Mouse (Mus musculus): ENCODE data around the gene Thrsp. TPM values are rescaled to one million over a fixed set of nuclear protein-coding genes. Genes with fewer than 3 reads are reported as not detected.
A peak's percentile ranks its signal among the peaks of the same experiment; 100 is the strongest.
"Not testable (repeated sequence)": the region's sequence is repeated elsewhere in the genome, so short reads cannot be mapped to it uniquely, and the experiment has no call there.

Gene Thrsp
- polyA plus RNA-seq (2014; fragmentation: Nextera tagmentation; extraction: Ambion mirVana), result 1.3 and 3.5 TPM in 2 replicates

DNA sequence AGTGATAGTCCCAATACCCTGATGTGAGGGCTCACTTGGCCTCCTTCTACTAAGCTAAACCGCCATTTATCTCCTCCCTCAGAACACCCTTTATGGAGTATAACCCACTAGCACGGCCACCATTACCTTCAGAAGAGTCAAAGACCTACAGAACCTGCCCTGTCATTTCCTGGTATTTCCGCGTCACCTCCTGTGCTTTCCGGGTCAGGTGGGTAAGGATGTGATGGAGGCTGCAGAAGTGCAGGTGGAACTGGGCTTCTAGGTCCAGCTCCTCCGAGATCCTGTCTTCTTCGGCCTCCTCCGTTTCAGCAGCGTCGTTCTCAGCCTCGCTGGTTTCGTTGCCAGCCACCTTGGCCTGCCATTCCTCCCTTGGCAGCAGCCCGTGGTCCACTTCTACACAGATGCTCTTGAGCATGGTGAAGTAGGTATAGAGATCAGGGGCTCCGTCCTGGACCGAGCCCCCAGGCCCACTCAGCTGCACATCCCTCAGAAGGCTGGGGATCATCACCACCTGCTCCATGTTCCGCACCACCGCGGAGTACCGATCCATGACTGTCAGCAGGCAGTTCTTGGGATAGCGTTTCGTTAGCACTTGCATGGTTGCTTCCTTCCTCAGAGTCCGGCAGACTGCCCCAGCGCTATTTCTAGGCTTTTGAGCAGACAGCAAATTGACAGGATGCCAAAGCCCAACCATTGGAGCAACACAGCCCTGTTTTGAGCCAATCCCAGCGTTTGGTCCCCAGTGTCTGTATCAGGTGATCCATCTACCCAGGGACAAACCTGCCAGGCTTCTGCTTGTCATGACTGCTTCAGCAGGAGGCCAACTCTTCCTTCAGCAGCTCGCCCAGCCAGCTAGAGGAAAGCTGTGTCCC, at the start of gene Thrsp:
TSS of gene Thrsp (minus strand) at position 825 of the 872 bp plus-strand sequence.
- H3K9ac ChIP-seq (ENCODE audit: low read depth, low read length), result no peak within 1 kb of the TSS
- WGBS, result 80% methylated on average over 25 of the region's 25 CpGs
- H3K9me3 ChIP-seq (ENCODE audit: control insufficient read depth, low read length), result no peaks in the 10 kb centered on the region
- DNase-seq (ENCODE audit: low spot score) (peak; percentile 35), ATAC-seq (ENCODE audit: low read depth) (no peak)
- H3K27me3 ChIP-seq (replicated peaks; ENCODE audit: control insufficient read depth, insufficient read depth, low read length), result no peaks in the 10 kb centered on the region
- no peaks in the 10 kb centered on the region; the same call in 1 of the 2 replicates for H3K36me3 ChIP-seq (ENCODE audit: control insufficient read depth, insufficient read depth, low read length)
- no peaks in the 10 kb centered on the region for H3K4me1 ChIP-seq (ENCODE audit: control insufficient read depth, insufficient read depth, low read length)
- no peak within 1 kb of the TSS for H3K4me3 ChIP-seq (ENCODE audit: low read depth, low read length)
- H3K4me2 ChIP-seq (ENCODE audit: low read depth, low read length), result no peak within 1 kb of the TSS
- no peak within 1 kb of the TSS for H3K27ac ChIP-seq (replicated peaks; ENCODE audit: low read depth, low read length)

DNA sequence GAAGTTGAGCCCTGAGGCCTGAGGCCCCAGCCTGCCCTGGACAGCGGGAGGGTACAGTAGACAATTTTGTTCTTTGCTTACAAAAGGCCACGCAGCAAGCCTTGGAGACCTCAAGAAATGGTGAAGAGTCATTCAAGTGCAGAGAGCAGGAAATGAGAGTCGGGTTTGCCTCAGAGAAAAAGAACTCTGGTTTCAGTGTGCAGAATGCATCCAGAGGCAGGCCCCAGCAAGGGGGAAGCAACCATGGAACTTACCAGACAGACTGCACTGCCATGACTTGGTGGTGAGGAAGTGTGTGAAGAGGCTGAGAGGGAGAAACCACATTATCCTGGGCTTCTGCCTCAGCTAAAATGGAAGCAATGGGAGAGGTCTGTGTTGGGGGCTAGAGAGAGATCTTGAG, 38.0 kb upstream of the Thrsp start:
- 0 out of 2 replicates have a peak, but pooled peaks cover 5% of the 10 kb centered on the region for H3K9me3 ChIP-seq (ENCODE audit: control insufficient read depth, low read length)
- peaks cover 9% of the 10 kb centered on the region; the same call in 1 of the 2 replicates for H3K4me1 ChIP-seq (ENCODE audit: control insufficient read depth, insufficient read depth, low read length)
- 63% methylated on average over 3 of the region's 3 CpGs for WGBS
- H3K4me3 ChIP-seq (ENCODE audit: low read depth, low read length), result no peak overlapping the region
- no peak for DNase-seq (ENCODE audit: low spot score)
- H3K27ac ChIP-seq (replicated peaks; ENCODE audit: low read depth, low read length), result no peak overlapping the region
- H3K27me3 ChIP-seq (replicated peaks; ENCODE audit: control insufficient read depth, insufficient read depth, low read length), result no peaks in the 10 kb centered on the region
- no peak overlapping the region for H3K4me2 ChIP-seq (ENCODE audit: low read depth, low read length)
- ATAC-seq (ENCODE audit: low read depth), result no peak
- H3K9ac ChIP-seq (ENCODE audit: low read depth, low read length), result no peak overlapping the region
- no peaks in the 10 kb centered on the region for H3K36me3 ChIP-seq (ENCODE audit: control insufficient read depth, insufficient read depth, low read length)

- ATAC-seq (ENCODE audit: low read depth), result no peak
- no peak overlapping the region for H3K4me2 ChIP-seq (ENCODE audit: low read depth, low read length)
- WGBS, result 93% methylated on average over 10 of the region's 10 CpGs
Measured at GRCm38 (mm10) chr7:97454795-97455194, 37.3 kb upstream of the Thrsp start.

DNA sequence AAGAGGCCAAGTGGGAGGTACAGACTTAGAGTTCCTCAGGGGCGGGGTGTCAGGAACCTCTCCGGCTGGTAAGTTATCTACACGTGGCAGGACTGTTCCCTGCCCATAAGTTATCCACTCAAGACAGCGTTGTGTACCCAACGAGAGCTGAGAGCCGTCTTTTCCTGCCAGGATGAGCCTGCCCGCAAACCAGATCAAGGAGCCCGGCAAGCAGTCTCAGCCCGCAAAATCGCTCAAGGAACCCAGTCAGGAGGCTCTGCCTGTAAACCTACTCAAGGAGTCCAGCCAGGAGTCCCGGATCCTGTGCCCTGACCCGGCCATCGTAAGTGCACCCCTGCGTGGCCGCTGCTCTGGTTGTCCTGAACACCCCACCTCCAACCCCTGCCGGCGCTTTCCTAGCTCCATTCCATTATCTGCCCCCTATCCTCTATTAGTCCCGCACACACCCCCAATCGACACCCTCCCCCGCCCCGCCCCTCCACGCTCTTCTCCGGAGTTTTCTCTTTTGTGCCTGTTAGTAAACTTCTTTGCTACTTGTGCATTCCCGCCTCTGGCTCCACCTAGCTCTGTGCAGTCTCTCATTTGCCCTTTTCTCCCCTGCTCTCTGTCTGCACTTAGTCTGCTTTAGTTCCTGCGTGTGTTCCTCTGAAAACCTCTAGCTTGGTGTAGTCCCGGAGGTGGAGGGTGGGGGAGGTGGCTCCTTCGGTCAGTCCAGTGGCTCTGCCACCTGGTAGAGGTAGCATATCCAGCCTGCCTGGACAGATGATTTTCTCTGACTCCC, 35.8 kb upstream of the Thrsp start:
- H3K9me3 ChIP-seq (ENCODE audit: control insufficient read depth, low read length), result peaks cover 6% of the 10 kb centered on the region; the same call in 1 of the 2 replicates
- peak overlapping the region; percentile 66 for H3K9ac ChIP-seq (ENCODE audit: low read depth, low read length)
- H3K4me3 ChIP-seq (ENCODE audit: low read depth, low read length), result peak overlapping the region; percentile 46
- peak; percentile 51 for DNase-seq (ENCODE audit: low spot score)
- H3K4me1 ChIP-seq (ENCODE audit: control insufficient read depth, insufficient read depth, low read length), result peaks cover 9% of the 10 kb centered on the region; the same call in 1 of the 2 replicates
- peak overlapping the region; percentile 90 for H3K4me2 ChIP-seq (ENCODE audit: low read depth, low read length)
- H3K36me3 ChIP-seq (ENCODE audit: control insufficient read depth, insufficient read depth, low read length), result no peaks in the 10 kb centered on the region
- peak; percentile 71 for ATAC-seq (ENCODE audit: low read depth)
- peak overlapping the region; percentile 17; the same call in 1 of the 2 replicates for H3K27ac ChIP-seq (replicated peaks; ENCODE audit: low read depth, low read length)
- no peaks in the 10 kb centered on the region for H3K27me3 ChIP-seq (replicated peaks; ENCODE audit: control insufficient read depth, insufficient read depth, low read length)
- WGBS, result 8% methylated on average over 25 of the region's 27 CpGs

More at GRCm38 (mm10) chr7:97454795-97455194, 37.3 kb upstream of the Thrsp start:
- Histone ChIP-seq H3K27me3 (replicated peaks; ENCODE audit: control insufficient read depth, insufficient read depth, low read length) (no peaks in the 10 kb centered on the region), H3K9ac (ENCODE audit: low read depth, low read length) (no peak overlapping the region), H3K4me1 (ENCODE audit: control insufficient read depth, insufficient read depth, low read length) (peaks cover 9% of the 10 kb centered on the region; the same call in 1 of the 2 replicates), H3K36me3 (ENCODE audit: control insufficient read depth, insufficient read depth, low read length) (no peaks in the 10 kb centered on the region), H3K9me3 (ENCODE audit: control insufficient read depth, low read length) (0 out of 2 replicates have a peak, but pooled peaks cover under 1% of the 10 kb centered on the region), H3K27ac (replicated peaks; ENCODE audit: low read depth, low read length) (no peak overlapping the region), H3K4me3 (ENCODE audit: low read depth, low read length) (no peak overlapping the region)
- DNase-seq (ENCODE audit: low spot score), result no peak

DNA sequence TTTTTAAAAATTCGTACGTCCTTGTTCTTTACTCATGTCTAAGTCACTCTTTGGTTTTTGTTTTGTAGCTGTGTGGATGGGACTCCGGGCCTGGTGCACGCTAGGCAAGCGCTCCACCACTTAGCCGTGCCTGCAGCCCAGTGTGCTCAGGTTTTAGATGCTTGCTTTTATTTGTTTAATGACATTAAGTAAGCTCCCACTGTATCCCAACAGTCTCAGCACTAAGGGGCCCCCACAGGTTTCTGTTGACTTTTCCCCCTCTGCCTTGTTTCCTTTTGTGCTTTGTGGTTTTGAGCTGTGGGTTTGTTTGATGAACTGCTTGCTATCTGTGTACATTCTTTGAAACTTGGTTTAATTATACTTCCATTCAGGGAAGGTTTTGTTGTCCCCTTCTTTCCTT, 34.7 kb upstream of the Thrsp start:
- Histone ChIP-seq H3K36me3 (ENCODE audit: control insufficient read depth, insufficient read depth, low read length) (no peaks in the 10 kb centered on the region), H3K4me2 (ENCODE audit: low read depth, low read length) (no peak overlapping the region), H3K27ac (replicated peaks; ENCODE audit: low read depth, low read length) (no peak overlapping the region; the same call in 1 of the 2 replicates), H3K4me3 (ENCODE audit: low read depth, low read length) (no peak overlapping the region), H3K4me1 (ENCODE audit: control insufficient read depth, insufficient read depth, low read length) (peaks cover 10% of the 10 kb centered on the region; the same call in 1 of the 2 replicates), H3K9ac (ENCODE audit: low read depth, low read length) (no peak overlapping the region), H3K27me3 (replicated peaks; ENCODE audit: control insufficient read depth, insufficient read depth, low read length) (no peaks in the 10 kb centered on the region), H3K9me3 (ENCODE audit: control insufficient read depth, low read length) (peaks cover 6% of the 10 kb centered on the region; the same call in 1 of the 2 replicates)
- ATAC-seq (ENCODE audit: low read depth) (peak; percentile 41; the same call in 1 of the 2 replicates), DNase-seq (ENCODE audit: low spot score) (peak; percentile 27)
- 68% methylated on average over 6 of the region's 6 CpGs for WGBS

GRCm38 (mm10) chr7:97451023-97451422, 33.5 kb upstream of the Thrsp start, which contains the start of gene Kctd14:
Kctd14 (plus strand) TSS chr7:97451323.
- H3K36me3 ChIP-seq (ENCODE audit: control insufficient read depth, insufficient read depth, low read length); H3K4me2 ChIP-seq (ENCODE audit: low read depth, low read length); H3K27ac ChIP-seq (replicated peaks; ENCODE audit: low read depth, low read length); H3K4me3 ChIP-seq (ENCODE audit: low read depth, low read length); H3K27me3 ChIP-seq (replicated peaks; ENCODE audit: control insufficient read depth, insufficient read depth, low read length); ATAC-seq (ENCODE audit: low read depth); H3K9ac ChIP-seq (ENCODE audit: low read depth, low read length); DNase-seq (ENCODE audit: low spot score); H3K9me3 ChIP-seq (ENCODE audit: control insufficient read depth, low read length): not testable (repeated sequence)
- WGBS, result 87% methylated on average over 2 of the region's 2 CpGs
- peaks cover 21% of the 10 kb centered on the region for H3K4me1 ChIP-seq (ENCODE audit: control insufficient read depth, insufficient read depth, low read length)

GRCm38 (mm10) chr7:97447050-97447531, 29.6 kb upstream of the Thrsp start:
- Histone ChIP-seq H3K9me3 (ENCODE audit: control insufficient read depth, low read length) (peaks cover 6% of the 10 kb centered on the region; the same call in 1 of the 2 replicates), H3K27ac (replicated peaks; ENCODE audit: low read depth, low read length) (peak overlapping the region; percentile 88), H3K27me3 (replicated peaks; ENCODE audit: control insufficient read depth, insufficient read depth, low read length) (no peaks in the 10 kb centered on the region), H3K4me1 (ENCODE audit: control insufficient read depth, insufficient read depth, low read length) (peaks cover 11% of the 10 kb centered on the region), H3K4me3 (ENCODE audit: low read depth, low read length) (no peak overlapping the region), H3K9ac (ENCODE audit: low read depth, low read length) (no peak overlapping the region), H3K4me2 (ENCODE audit: low read depth, low read length) (no peak overlapping the region), H3K36me3 (ENCODE audit: control insufficient read depth, insufficient read depth, low read length) (no peaks in the 10 kb centered on the region)
- DNase-seq (ENCODE audit: low spot score) (peak; percentile 57), ATAC-seq (ENCODE audit: low read depth) (peak; percentile 56)
- WGBS, result 54% methylated on average over 6 of the region's 6 CpGs
